Mouse (Mus musculus): ENCODE data around the gene 1700001O22Rik. TPM values are rescaled to one million over a fixed set of nuclear protein-coding genes. Genes with fewer than 3 reads are reported as not detected.

1700001O22Rik gene
- not detected in 2 replicates for polyA plus RNA-seq (2012; ENCODE audit: insufficient read depth, insufficient read length, missing spikeins)

GRCm38 (mm10) chr2:30803604-30804003 lies at the start of gene 1700001O22Rik:
Gene 1700001O22Rik (minus strand): TSS chr2:30803661.
- H3K4me1 ChIP-seq (ENCODE audit: control insufficient read depth, insufficient read depth, insufficient read length, low read length): peaks cover 7% of the 10 kb centered on the region
- no peak within 1 kb of the TSS for H3K4me3 ChIP-seq (ENCODE audit: insufficient read depth, low read depth, low read length)

GRCm38 (mm10) chr2:30852771-30853313 lies 49.4 kb upstream of the 1700001O22Rik start:
- H3K27ac ChIP-seq (replicated peaks; ENCODE audit: low read depth, low read length): no peak overlapping the region
- H3K4me3 ChIP-seq (ENCODE audit: insufficient read depth, low read depth, low read length): no peak overlapping the region
- H3K4me1 ChIP-seq (ENCODE audit: control insufficient read depth, insufficient read depth, insufficient read length, low read length): no peaks in the 10 kb centered on the region

More at GRCm38 (mm10) chr2:30803604-30804003, at the start of gene 1700001O22Rik:
- no peak within 1 kb of the TSS for H3K27ac ChIP-seq (replicated peaks; ENCODE audit: low read depth, low read length)

- Histone ChIP-seq H3K4me1 (ENCODE audit: control insufficient read depth, insufficient read depth, insufficient read length, low read length) (no peaks in the 10 kb centered on the region), H3K27ac (replicated peaks; ENCODE audit: low read depth, low read length) (no peak overlapping the region), H3K4me3 (ENCODE audit: insufficient read depth, low read depth, low read length) (no peak overlapping the region)
Observed at GRCm38 (mm10) chr2:30850581-30850980, 47.1 kb upstream of the 1700001O22Rik start.

- H3K4me3 ChIP-seq (ENCODE audit: insufficient read depth, low read depth, low read length): no peak overlapping the region
- no peaks in the 10 kb centered on the region for H3K4me1 ChIP-seq (ENCODE audit: control insufficient read depth, insufficient read depth, insufficient read length, low read length)
- no peak overlapping the region for H3K27ac ChIP-seq (replicated peaks; ENCODE audit: low read depth, low read length)
Observed at GRCm38 (mm10) chr2:30848184-30848583, 44.7 kb upstream of the 1700001O22Rik start.

- Histone ChIP-seq H3K27ac (replicated peaks; ENCODE audit: low read depth, low read length) (no peak overlapping the region), H3K4me3 (ENCODE audit: insufficient read depth, low read depth, low read length) (no peak overlapping the region), H3K4me1 (ENCODE audit: control insufficient read depth, insufficient read depth, insufficient read length, low read length) (no peaks in the 10 kb centered on the region)
Observed at GRCm38 (mm10) chr2:30846723-30847122, 43.3 kb upstream of the 1700001O22Rik start.

GRCm38 (mm10) chr2:30846236-30846635 lies 42.8 kb upstream of the 1700001O22Rik start:
- Histone ChIP-seq H3K4me3 (ENCODE audit: insufficient read depth, low read depth, low read length) (no peak overlapping the region), H3K27ac (replicated peaks; ENCODE audit: low read depth, low read length) (no peak overlapping the region), H3K4me1 (ENCODE audit: control insufficient read depth, insufficient read depth, insufficient read length, low read length) (no peaks in the 10 kb centered on the region)

- no peak overlapping the region for H3K27ac ChIP-seq (replicated peaks; ENCODE audit: low read depth, low read length)
- H3K4me1 ChIP-seq (ENCODE audit: control insufficient read depth, insufficient read depth, insufficient read length, low read length): no peaks in the 10 kb centered on the region
- H3K4me3 ChIP-seq (ENCODE audit: insufficient read depth, low read depth, low read length): peak overlapping the region; percentile 48
Observed at GRCm38 (mm10) chr2:30845152-30846070, 42.0 kb upstream of the 1700001O22Rik start.

GRCm38 (mm10) chr2:30842615-30843014 lies 39.2 kb upstream of the 1700001O22Rik start:
- Histone ChIP-seq H3K4me3 (ENCODE audit: insufficient read depth, low read depth, low read length) (no peak overlapping the region), H3K27ac (replicated peaks; ENCODE audit: low read depth, low read length) (no peak overlapping the region)

GRCm38 (mm10) chr2:30836238-30836990 lies 33.0 kb upstream of the 1700001O22Rik start:
- H3K4me1 ChIP-seq (ENCODE audit: control insufficient read depth, insufficient read depth, insufficient read length, low read length): no peaks in the 10 kb centered on the region
- no peak overlapping the region for H3K4me3 ChIP-seq (ENCODE audit: insufficient read depth, low read depth, low read length)
- no peak overlapping the region for H3K27ac ChIP-seq (replicated peaks; ENCODE audit: low read depth, low read length)

More at GRCm38 (mm10) chr2:30842615-30843014, 39.2 kb upstream of the 1700001O22Rik start:
- no peaks in the 10 kb centered on the region for H3K4me1 ChIP-seq (ENCODE audit: control insufficient read depth, insufficient read depth, insufficient read length, low read length)

GRCm38 (mm10) chr2:30834373-30835022 lies 31.0 kb upstream of the 1700001O22Rik start, which contains the start of gene Prrx2:
Gene Prrx2 (plus strand): TSS chr2:30834972.
- no peaks in the 10 kb centered on the region for H3K4me1 ChIP-seq (ENCODE audit: control insufficient read depth, insufficient read depth, insufficient read length, low read length)
- H3K27ac ChIP-seq (replicated peaks; ENCODE audit: low read depth, low read length): no peak within 1 kb of the TSS
- H3K4me3 ChIP-seq (ENCODE audit: insufficient read depth, low read depth, low read length): no peak within 1 kb of the TSS

- H3K4me3 ChIP-seq (ENCODE audit: insufficient read depth, low read depth, low read length): no peak overlapping the region
- no peaks in the 10 kb centered on the region for H3K4me1 ChIP-seq (ENCODE audit: control insufficient read depth, insufficient read depth, insufficient read length, low read length)
- no peak overlapping the region for H3K27ac ChIP-seq (replicated peaks; ENCODE audit: low read depth, low read length)
Observed at GRCm38 (mm10) chr2:30833644-30834043, 30.2 kb upstream of the 1700001O22Rik start.

- peaks cover 7% of the 10 kb centered on the region for H3K4me1 ChIP-seq (ENCODE audit: control insufficient read depth, insufficient read depth, insufficient read length, low read length)
- H3K27ac ChIP-seq (replicated peaks; ENCODE audit: low read depth, low read length): no peak within 1 kb of the TSS
- no peak within 1 kb of the TSS for H3K4me3 ChIP-seq (ENCODE audit: insufficient read depth, low read depth, low read length)
Observed at GRCm38 (mm10) chr2:30830283-30830795, 26.9 kb upstream of the 1700001O22Rik start, which contains the start of gene Asb6. Gene Asb6 (minus strand): TSS chr2:30830333.

GRCm38 (mm10) chr2:30829315-30829714 lies 25.9 kb upstream of the 1700001O22Rik start:
- no peak overlapping the region for H3K27ac ChIP-seq (replicated peaks; ENCODE audit: low read depth, low read length)
- peaks cover 7% of the 10 kb centered on the region for H3K4me1 ChIP-seq (ENCODE audit: control insufficient read depth, insufficient read depth, insufficient read length, low read length)
- H3K4me3 ChIP-seq (ENCODE audit: insufficient read depth, low read depth, low read length): no peak overlapping the region

GRCm38 (mm10) chr2:30827749-30828475 lies 24.5 kb upstream of the 1700001O22Rik start:
- Histone ChIP-seq H3K27ac (replicated peaks; ENCODE audit: low read depth, low read length) (peak overlapping the region; percentile 32), H3K4me3 (ENCODE audit: insufficient read depth, low read depth, low read length) (peak overlapping the region; percentile 89), H3K4me1 (ENCODE audit: control insufficient read depth, insufficient read depth, insufficient read length, low read length) (peaks cover 7% of the 10 kb centered on the region)

Measured in brown adipose tissue, adult 24 weeks (tissue).